Mouse (Mus musculus) cerebellum, postnatal 14 days (tissue): ENCODE measurements at regions not wholly inside any gene's neighbourhood (a gene's known extent, or its start where the extent isn't known, plus 50 kb on each side); places are given as distances from the start of the nearest gene placed in this dataset.

Experiments
- DNase-seq, 2 experiments: peaks; one replicate each; pipeline ENCODE4 v3.0.0; 2021; ENCODE audit warnings: mixed read lengths in 2 of 2

GRCm38 (mm10) chr13:112237377-112237776, 50.9 kb upstream of the Ankrd55 start:
- no peak for DNase-seq

GRCm38 (mm10) chr13:112237917-112238316, 50.3 kb upstream of the Ankrd55 start:
- DNase-seq, result no peak
